Mouse (Mus musculus): ENCODE data around the gene Fam57b. TPM values are rescaled to one million over a fixed set of nuclear protein-coding genes. Genes with fewer than 3 reads are reported as not detected.

Gene Fam57b
- total and polyA plus RNA-seq, 3 experiments, result 0.30 TPM; not detected in 2

DNA sequence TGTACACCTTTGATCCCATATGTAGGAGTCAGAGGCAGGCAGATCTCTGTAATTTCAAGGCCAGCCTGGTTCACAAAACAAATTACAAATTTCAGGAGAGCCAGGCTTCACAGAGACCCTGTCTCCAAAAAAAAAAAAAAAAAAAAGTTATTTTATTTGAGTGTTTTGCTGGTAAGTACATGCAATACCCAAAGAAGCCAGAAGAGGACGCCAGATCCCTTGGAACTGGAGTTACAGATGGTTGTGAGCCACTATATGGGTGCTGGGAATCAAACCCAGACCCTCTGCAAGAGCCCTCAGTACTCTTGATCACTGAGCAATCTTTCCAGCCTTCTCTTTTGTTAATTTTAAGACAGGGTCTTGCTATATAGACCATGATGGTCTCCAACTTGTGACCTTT, 21.4 kb downstream of the Fam57b start:
- Histone ChIP-seq H3K4me3 (replicated peaks in 1 of 3; ENCODE audit: low read depth in 2 of 3, low read length in 2 of 3, poor library complexity in 1 of 3) (no peak overlapping the region), H3K27me3 (replicated peaks) (no peaks in the 10 kb centered on the region), H3K9me3 (replicated peaks; ENCODE audit: low read length) (peaks cover 3% of the 10 kb centered on the region), H3K79me2 (replicated peaks; ENCODE audit: control insufficient read depth, extremely low read depth, insufficient read depth, poor library complexity, severe bottlenecking) (no peaks in the 10 kb centered on the region), H3K36me3 (replicated peaks in 1 of 2; ENCODE audit: control insufficient read depth in 1 of 2, insufficient read depth in 1 of 2, low read length in 1 of 2) (no peaks in the 10 kb centered on the region), H3K4me1 (ENCODE audit: control insufficient read depth in 1 of 2, insufficient read depth in 2 of 2) (peaks cover 4 to 7% of the 10 kb centered on the region in 2 experiments; a peak in 2 of 4 replicates), H3K4me2 (ENCODE audit: insufficient read depth, low read depth, poor library complexity, severe bottlenecking) (no peak overlapping the region), H3K27ac (ENCODE audit: insufficient read depth, low read depth) (no peak overlapping the region), H3K9ac (ENCODE audit: insufficient read depth, low read depth) (no peak overlapping the region)
- in situ Hi-C loops (cut with MboI; ENCODE audit: low pct_ligation_motif_present, low pct_unique_long_range_greater_than_20kb, low sequenced_read_pairs) (no loop called here), dilution Hi-C loops (cut with MboI; ENCODE audit: extremely low pct_ligation_motif_present, extremely low pct_unique_long_range_greater_than_20kb, low sequenced_read_pairs) (no loop called here)
- TF ChIP-seq TCF12 (IDR thresholded peaks at IDR 0.05; ENCODE audit: low read depth, low read length) (no peak), CTCF (conservative IDR thresholded peaks at IDR 0.05 in 1 of 2, IDR thresholded peaks at IDR 0.05 in 1 of 2; ENCODE audit: low read depth in 2 of 2, low read length in 2 of 2) (peak; percentile 25 to 43; a peak in 3 of 4 replicates), GABPA (IDR thresholded peaks at IDR 0.05; ENCODE audit: insufficient replicate concordance, low read depth, low read length) (no peak), ZMIZ1 (IDR thresholded peaks at IDR 0.05; ENCODE audit: low read depth, low read length) (no peak), ZKSCAN1 (IDR thresholded peaks at IDR 0.05; ENCODE audit: borderline replicate concordance, low read depth, low read length) (no peak), MEF2A (IDR thresholded peaks at IDR 0.05; ENCODE audit: borderline replicate concordance, low read depth, low read length) (no peak)
- no peak for DNase-seq (ENCODE audit: extremely low read depth)

DNA sequence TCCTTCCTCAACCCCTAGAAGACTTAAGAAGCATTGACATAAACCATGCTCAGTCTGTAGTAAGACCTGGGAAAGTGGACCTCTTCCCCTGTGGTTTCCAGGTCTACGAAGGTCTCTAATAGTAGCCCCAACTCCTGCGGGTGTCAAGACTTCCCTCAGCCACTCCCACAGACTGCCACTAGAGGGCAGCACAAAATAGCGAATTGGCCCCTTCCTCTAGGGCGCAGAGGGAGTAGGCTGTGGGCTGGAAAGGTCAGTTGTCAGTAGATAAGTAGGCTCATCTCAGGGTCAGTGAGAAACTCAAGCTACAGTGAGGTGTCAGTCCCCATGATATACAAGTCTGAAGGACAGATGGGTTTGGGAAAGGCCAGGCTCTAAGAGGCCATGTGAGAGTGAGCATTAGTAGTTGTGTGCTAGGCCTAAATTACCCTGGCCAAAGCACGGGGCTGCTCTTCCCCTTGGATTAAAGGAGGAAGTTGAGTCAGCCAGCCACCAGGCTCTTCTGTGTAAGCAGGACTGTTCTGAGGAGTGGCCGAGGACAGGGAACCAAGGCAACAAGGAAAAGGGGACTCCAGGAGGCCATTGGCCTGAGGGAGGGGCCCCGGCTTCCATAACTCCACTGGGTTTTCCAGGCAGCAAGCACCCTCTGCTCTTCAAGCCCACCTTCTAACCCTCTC, 24.5 kb downstream of the Fam57b start:
- peaks cover 25% of the 10 kb centered on the region for H3K27me3 ChIP-seq (replicated peaks)
- peaks cover 3% of the 10 kb centered on the region for H3K9me3 ChIP-seq (replicated peaks; ENCODE audit: low read length)
- no peaks in the 10 kb centered on the region for H3K36me3 ChIP-seq (replicated peaks in 1 of 2; ENCODE audit: control insufficient read depth in 1 of 2, insufficient read depth in 1 of 2, low read length in 1 of 2)
- DNase-seq (ENCODE audit: extremely low read depth), result peak; percentile 79
- peaks cover 2 to 4% of the 10 kb centered on the region in 2 experiments; a peak in 1 of 4 replicates for H3K4me1 ChIP-seq (ENCODE audit: control insufficient read depth in 1 of 2, insufficient read depth in 2 of 2)
- in situ Hi-C loops (cut with MboI; ENCODE audit: low pct_ligation_motif_present, low pct_unique_long_range_greater_than_20kb, low sequenced_read_pairs), result no loop called here
- H3K9ac ChIP-seq (ENCODE audit: insufficient read depth, low read depth), result no peak overlapping the region
- dilution Hi-C loops (cut with MboI; ENCODE audit: extremely low pct_ligation_motif_present, extremely low pct_unique_long_range_greater_than_20kb, low sequenced_read_pairs), result no loop called here
- H3K4me2 ChIP-seq (ENCODE audit: insufficient read depth, low read depth, poor library complexity, severe bottlenecking), result no peak overlapping the region
- no peak for TF ChIP-seq POLR2A (IDR thresholded peaks at IDR 0.05; ENCODE audit: low read depth, low read length)
- TF ChIP-seq EP300 (IDR thresholded peaks at IDR 0.05; ENCODE audit: low read length), result no peak
- peak; percentile 80 for TF ChIP-seq SMC3 (IDR thresholded peaks at IDR 0.05; ENCODE audit: low read depth, low read length)
- TF ChIP-seq ELF1 (IDR thresholded peaks at IDR 0.05; ENCODE audit: low read depth, low read length), result 0 out of 2 replicates have a peak, but pooled peaks have one; percentile 20
- no peak for TF ChIP-seq TCF12 (IDR thresholded peaks at IDR 0.05; ENCODE audit: low read depth, low read length)
- TF ChIP-seq ZC3H11A (IDR thresholded peaks at IDR 0.05; ENCODE audit: low read depth, low read length), result peak; percentile 42; the same call in 1 of the 2 replicates
- peak; percentile 90 to 95 for TF ChIP-seq CTCF (conservative IDR thresholded peaks at IDR 0.05 in 1 of 2, IDR thresholded peaks at IDR 0.05 in 1 of 2; ENCODE audit: low read depth in 2 of 2, low read length in 2 of 2)
- TF ChIP-seq RAD21 (IDR thresholded peaks at IDR 0.05; ENCODE audit: low read depth, low read length), result peak; percentile 93
- TF ChIP-seq MAZ (IDR thresholded peaks at IDR 0.05; ENCODE audit: low read depth, low read length), result peak; percentile 63; the same call in 1 of the 2 replicates
- H3K79me2 ChIP-seq (replicated peaks; ENCODE audit: control insufficient read depth, extremely low read depth, insufficient read depth, poor library complexity, severe bottlenecking), result no peaks in the 10 kb centered on the region
- H3K4me3 ChIP-seq (replicated peaks in 1 of 3; ENCODE audit: low read depth in 2 of 3, low read length in 2 of 3, poor library complexity in 1 of 3), result no peak overlapping the region
- H3K27ac ChIP-seq (ENCODE audit: insufficient read depth, low read depth), result no peak overlapping the region
